In genomic region chr1:35388181-35388580, GRCm38 (mm10) we compare ENCODE assay signal across 10 mouse cellular contexts.
DNase-seq lines count a peak whose midpoint lies in the region; ATAC-seq and TF ChIP-seq lines count a peak whose summit lies in the region.
"Had no signal": no experiment of that assay in that cellular context is flagged by ENCODE, and none has a peak within 500 bp of the region (broad histone marks: within the 10 kb centered on the region; RNA-seq: fewer than 3 reads in every experiment).

No protein-coding gene starts in this region.

- DNase-seq in G1E (ENCODE audit: low spot score), result peak; percentile 11
- peak; percentile 48 to 52 for DNase-seq in cerebellum, adult 18-20 months
- DNase-seq in layer of hippocampus, postnatal 10 days (ENCODE audit: low spot score in 2 of 2), result peak; percentile 42 to 59

- H3K4me3 ChIP-seq in intestine, postnatal 0 days (ENCODE audit: low read depth, low read length), result no peak overlapping the region
- H3K4me3 ChIP-seq in intestine, embryonic 15.5 days (replicated peaks), result no peak overlapping the region
- no peak overlapping the region for H3K4me3 ChIP-seq in G1E (ENCODE audit: low read depth, low read length)
- no peak overlapping the region for H3K4me3 ChIP-seq in neural tube, embryonic 14.5 days (ENCODE audit: low read depth, low read length)
- H3K4me3 ChIP-seq: embryonic facial prominence, embryonic 12.5 days; lung, embryonic 15.5 days had no signal

- no peaks in the 10 kb centered on the region for H3K27me3 ChIP-seq in intestine, postnatal 0 days (replicated peaks; ENCODE audit: control insufficient read depth, insufficient read depth, low read length)
- H3K27me3 ChIP-seq in intestine, embryonic 15.5 days (replicated peaks), result no peaks in the 10 kb centered on the region
- H3K27me3 ChIP-seq in G1E (ENCODE audit: insufficient read depth, low read length), result 0 out of 2 replicates have a peak, but pooled peaks cover 2% of the 10 kb centered on the region
- no peaks in the 10 kb centered on the region for H3K27me3 ChIP-seq in neural tube, embryonic 14.5 days (ENCODE audit: control insufficient read depth, insufficient read depth, low read length)
- H3K27me3 ChIP-seq: embryonic facial prominence, embryonic 12.5 days; lung, embryonic 15.5 days had no signal

- no peak overlapping the region for H3K27ac ChIP-seq in intestine, postnatal 0 days (ENCODE audit: low read depth, low read length)
- no peak overlapping the region for H3K27ac ChIP-seq in intestine, embryonic 15.5 days
- no peak overlapping the region for H3K27ac ChIP-seq in neural tube, embryonic 14.5 days (ENCODE audit: low read depth, low read length)
- H3K27ac ChIP-seq: embryonic facial prominence, embryonic 12.5 days; lung, embryonic 15.5 days had no signal

- H3K4me2 ChIP-seq in intestine, postnatal 0 days (replicated peaks; ENCODE audit: low read depth), result no peak overlapping the region
- no peak overlapping the region for H3K4me2 ChIP-seq in intestine, embryonic 15.5 days (replicated peaks)
- H3K4me2 ChIP-seq in neural tube, embryonic 14.5 days (ENCODE audit: low read depth, low read length), result no peak overlapping the region
- H3K4me2 ChIP-seq: embryonic facial prominence, embryonic 12.5 days; lung, embryonic 15.5 days had no signal

- no peak overlapping the region for H3K9ac ChIP-seq in intestine, postnatal 0 days (ENCODE audit: low read depth, low read length)
- H3K9ac ChIP-seq in intestine, embryonic 15.5 days, result no peak overlapping the region
- H3K9ac ChIP-seq in neural tube, embryonic 14.5 days (replicated peaks; ENCODE audit: low read depth, low read length), result no peak overlapping the region
- H3K9ac ChIP-seq: embryonic facial prominence, embryonic 12.5 days; lung, embryonic 15.5 days had no signal

- H3K36me3 ChIP-seq in intestine, postnatal 0 days (ENCODE audit: control insufficient read depth, insufficient read depth), result no peaks in the 10 kb centered on the region
- no peaks in the 10 kb centered on the region for H3K36me3 ChIP-seq in intestine, embryonic 15.5 days
- H3K36me3 ChIP-seq in G1E (replicated peaks), result no peaks in the 10 kb centered on the region
- no peaks in the 10 kb centered on the region for H3K36me3 ChIP-seq in neural tube, embryonic 14.5 days (ENCODE audit: control insufficient read depth, insufficient read depth, low read length)
- H3K36me3 ChIP-seq: embryonic facial prominence, embryonic 12.5 days; lung, embryonic 15.5 days had no signal

- ATAC-seq in intestine, postnatal 0 days, result no peak
- ATAC-seq in intestine, embryonic 15.5 days, result no peak
- ATAC-seq in G1E (ENCODE audit: extremely low read depth, insufficient number of reproducible peaks, low FRiP score, poor library complexity, severe bottlenecking), result no peak
- peak; percentile 86 for ATAC-seq in frontal cortex, adult (ENCODE audit: low TSS enrichment)
- 0 out of 2 replicates have a peak, but pooled peaks have one; percentile 32 for ATAC-seq in neural tube, embryonic 14.5 days (ENCODE audit: low read depth)
- no peak for ATAC-seq in megakaryocyte, adult 5-6 weeks (ENCODE audit: poor library complexity, severe bottlenecking)

- no peaks in the 10 kb centered on the region for H3K9me3 ChIP-seq in intestine, postnatal 0 days (ENCODE audit: control insufficient read depth)
- H3K9me3 ChIP-seq in intestine, embryonic 15.5 days, result no peaks in the 10 kb centered on the region
- H3K9me3 ChIP-seq in G1E (replicated peaks), result no peaks in the 10 kb centered on the region
- H3K9me3 ChIP-seq in neural tube, embryonic 14.5 days (ENCODE audit: control insufficient read depth, low read length), result no peaks in the 10 kb centered on the region
- H3K9me3 ChIP-seq: embryonic facial prominence, embryonic 12.5 days; lung, embryonic 15.5 days had no signal

- 0 out of 2 replicates have a peak, but pooled peaks cover 2% of the 10 kb centered on the region for H3K4me1 ChIP-seq in intestine, postnatal 0 days (replicated peaks; ENCODE audit: control insufficient read depth, insufficient read depth, low read length)
- no peaks in the 10 kb centered on the region for H3K4me1 ChIP-seq in intestine, embryonic 15.5 days (replicated peaks)
- no peaks in the 10 kb centered on the region for H3K4me1 ChIP-seq in G1E (ENCODE audit: insufficient read depth, low read depth, low read length)
- no peaks in the 10 kb centered on the region for H3K4me1 ChIP-seq in neural tube, embryonic 14.5 days (ENCODE audit: control insufficient read depth, insufficient read depth, low read length)
- H3K4me1 ChIP-seq: embryonic facial prominence, embryonic 12.5 days; lung, embryonic 15.5 days had no signal

- 40% methylated on average over 6 of the region's 6 CpGs for WGBS in intestine, postnatal 0 days
- 36% methylated on average over 6 of the region's 6 CpGs for WGBS in intestine, embryonic 15.5 days
- WGBS in neural tube, embryonic 14.5 days, result 26% methylated on average over 6 of the region's 6 CpGs

- peak; percentile 82 for TF ChIP-seq CTCF in intestine, postnatal 0 days (IDR thresholded peaks at IDR 0.05; ENCODE audit: low read depth)
- TF ChIP-seq CTCF in G1E (IDR thresholded peaks at IDR 0.05; ENCODE audit: low read depth, low read length), result peak; percentile 64

Comparison
In these comparisons a context has a peak if more than half of its experiments do, and no peak if none do; other contexts are left out.
1. ATAC-seq: peak in frontal cortex, adult (single experiment) and neural tube, embryonic 14.5 days (single experiment); none in intestine, postnatal 0 days (single experiment), intestine, embryonic 15.5 days (single experiment), G1E (single experiment) and megakaryocyte, adult 5-6 weeks (single experiment).
2. Peak in every context shown above with its lines, with median percentiles within 50 percentile points of each other: DNase-seq.